Mouse (Mus musculus) C2C12 (cell line): ENCODE measurements around the gene Morn1. TPM values are rescaled to one million over a fixed set of nuclear protein-coding genes. Genes with fewer than 3 reads are reported as not detected.

ENCODE experiments used
- H3K27me3 ChIP-seq: one replicate; pipeline ENCODE4 v1.6.1; 2011; ENCODE audit not compliant: control insufficient read depth, insufficient read depth, insufficient read length
- H3K36me3 ChIP-seq: one replicate; pipeline ENCODE4 v1.6.1; 2011; ENCODE audit not compliant: control insufficient read depth, insufficient read depth
- H3K4me3 ChIP-seq: one replicate; pipeline ENCODE4 v1.5.1; 2011; ENCODE audit warnings: mild to moderate bottlenecking, control low read depth; ENCODE audit not compliant: poor library complexity, insufficient read depth, severe bottlenecking
- H3K79me2 ChIP-seq: one replicate; pipeline ENCODE4 v1.6.1; 2011; ENCODE audit not compliant: control insufficient read depth, insufficient read depth
- H3K79me3 ChIP-seq: one replicate; pipeline ENCODE4 v1.6.1; 2011; ENCODE audit warnings: low read depth, control low read depth
- H3ac ChIP-seq: one replicate; pipeline ENCODE3; 2011; ENCODE audit warnings: low read depth; ENCODE audit not compliant: control insufficient read depth, insufficient read length
- CEBPB ChIP-seq: IDR thresholded peaks from one replicate; pipeline ENCODE4 v1.6.1; 2011; ENCODE audit warnings: low read depth, mild to moderate bottlenecking, control low read depth, moderate library complexity
- CTCF ChIP-seq: IDR thresholded peaks from one replicate; pipeline ENCODE4 v1.5.1; 2011; ENCODE audit not compliant: control insufficient read depth, insufficient read depth, insufficient read length
- FOSL1 ChIP-seq: IDR thresholded peaks from one replicate; pipeline ENCODE4 v1.8.0; 2011; ENCODE audit warnings: mild to moderate bottlenecking, low read length; ENCODE audit not compliant: poor library complexity, insufficient read depth, severe bottlenecking
- MAX ChIP-seq: IDR thresholded peaks from one replicate; pipeline ENCODE4 v1.6.1; 2011; ENCODE audit warnings: mild to moderate bottlenecking, control low read depth
- MYOD1 ChIP-seq: IDR thresholded peaks from one replicate; pipeline ENCODE4 v1.6.1; 2011; ENCODE audit warnings: low read depth; ENCODE audit not compliant: control insufficient read depth, insufficient read length
- MYOG ChIP-seq: IDR thresholded peaks from one replicate; pipeline ENCODE4 v1.6.1; 2011; ENCODE audit not compliant: control insufficient read depth, insufficient read length; ENCODE audit errors: extremely low read depth
- USF1 ChIP-seq: IDR thresholded peaks from one replicate; pipeline ENCODE4 v1.6.1; 2011; ENCODE audit warnings: low read depth, mild to moderate bottlenecking, control low read depth, moderate library complexity
- polyA plus RNA-seq: library from polyadenylated mRNA; unstranded; fragments of >200 nt; fragmentation: generic; extraction: Trizol; gene quantifications from one replicate; pipeline ENCODE4 v1.2.1, GENCODE M21; 2012; ENCODE audit warnings: missing spikeins

Gene Morn1
- polyA plus RNA-seq, 1 experiment, result 1.2 TPM

- peaks cover 22% of the 10 kb centered on the region for H3K79me2 ChIP-seq
- H3K79me3 ChIP-seq, result peaks cover 6% of the 10 kb centered on the region
- TF ChIP-seq MAX, result no peak
- no peak for TF ChIP-seq CEBPB
- TF ChIP-seq MYOG, result no peak
- no peak for TF ChIP-seq MYOD1
- TF ChIP-seq USF1, result no peak
- TF ChIP-seq CTCF, result no peak
- no peak overlapping the region for H3K4me3 ChIP-seq
- peaks cover 43% of the 10 kb centered on the region for H3K36me3 ChIP-seq
- no peak overlapping the region for H3ac ChIP-seq
- H3K27me3 ChIP-seq, result no peaks in the 10 kb centered on the region
These were observed 67.2 kb downstream of the Morn1 start for GRCm38 (mm10) chr4:155153389-155154072.

DNA sequence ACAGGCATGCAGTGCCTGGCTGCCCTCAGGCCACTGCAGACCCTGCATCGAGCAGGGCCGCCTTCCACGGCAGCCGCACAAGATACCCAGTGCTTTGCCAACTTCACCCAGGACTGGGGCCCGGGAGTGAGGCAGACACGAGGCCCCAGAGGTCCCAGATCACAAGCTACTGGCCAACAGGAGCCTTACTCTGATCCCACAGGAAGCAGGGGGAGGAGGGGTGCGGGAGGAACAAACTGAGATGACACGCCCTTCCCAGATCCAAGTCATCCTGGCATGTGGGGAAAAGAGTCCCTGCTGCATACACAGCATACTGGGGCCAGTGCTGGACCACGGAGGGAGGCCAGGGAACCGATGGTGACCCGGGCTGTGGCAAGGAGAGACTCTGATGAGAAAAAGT lies 68.6 kb downstream of the Morn1 start:
- no peaks in the 10 kb centered on the region for H3K27me3 ChIP-seq
- H3K79me3 ChIP-seq, result peaks cover 6% of the 10 kb centered on the region
- no peak overlapping the region for H3ac ChIP-seq
- peaks cover 57% of the 10 kb centered on the region for H3K36me3 ChIP-seq
- peak; percentile 62 for TF ChIP-seq MAX
- TF ChIP-seq MYOG, result no peak
- no peak for TF ChIP-seq MYOD1
- TF ChIP-seq CTCF, result no peak
- no peak for TF ChIP-seq USF1
- TF ChIP-seq CEBPB, result no peak
- TF ChIP-seq FOSL1, result no peak
- H3K79me2 ChIP-seq, result peaks cover 37% of the 10 kb centered on the region
- no peak overlapping the region for H3K4me3 ChIP-seq

GRCm38 (mm10) chr4:155156734-155157133 lies 70.4 kb downstream of the Morn1 start:
- TF ChIP-seq FOSL1, result no peak
- TF ChIP-seq CTCF, result no peak
- no peak for TF ChIP-seq MYOD1
- no peak for TF ChIP-seq MYOG
- TF ChIP-seq CEBPB, result no peak
- peaks cover 24% of the 10 kb centered on the region for H3K79me3 ChIP-seq
- H3K79me2 ChIP-seq, result peaks cover 54% of the 10 kb centered on the region
- H3ac ChIP-seq, result no peak overlapping the region
- no peaks in the 10 kb centered on the region for H3K27me3 ChIP-seq
- H3K4me3 ChIP-seq, result no peak overlapping the region
- peaks cover 58% of the 10 kb centered on the region for H3K36me3 ChIP-seq

DNA sequence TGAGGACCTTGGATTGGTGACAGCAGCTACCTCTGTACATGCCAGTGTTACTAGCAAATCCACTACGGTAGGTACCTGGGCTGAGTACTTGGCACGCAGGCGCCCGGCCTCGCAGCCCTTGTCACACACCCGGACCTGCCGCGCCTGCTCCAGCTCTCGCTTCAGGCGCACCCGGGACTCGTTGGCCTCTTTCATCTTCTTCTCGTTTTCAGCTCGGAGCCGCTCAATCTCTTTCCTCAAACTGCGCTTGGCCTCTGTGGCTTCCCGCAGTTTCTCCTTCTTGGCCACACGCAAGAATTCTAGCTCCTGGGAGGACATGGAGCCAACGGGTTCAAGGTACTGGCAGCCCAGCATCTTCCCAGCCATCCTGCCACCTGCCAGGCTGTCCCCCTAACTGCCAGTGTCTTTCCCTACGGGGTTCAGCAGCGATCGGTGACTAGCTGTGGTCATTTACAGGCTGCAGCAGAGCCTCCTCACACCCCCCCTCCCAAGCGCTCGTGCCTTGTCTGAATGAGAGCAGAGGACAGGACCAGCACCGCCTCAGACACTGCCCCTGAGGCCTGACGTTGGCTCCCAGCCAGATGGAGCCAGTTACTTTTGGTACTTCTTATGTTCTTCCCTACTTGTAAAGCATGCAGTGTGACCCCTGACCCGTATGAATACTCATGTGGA lies 71.6 kb downstream of the Morn1 start:
- Histone ChIP-seq H3K4me3 (no peak overlapping the region), H3ac (no peak overlapping the region), H3K36me3 (peaks cover 58% of the 10 kb centered on the region), H3K27me3 (no peaks in the 10 kb centered on the region), H3K79me3 (peaks cover 35% of the 10 kb centered on the region), H3K79me2 (peaks cover 56% of the 10 kb centered on the region)
- no peak for TF ChIP-seq MYOD1

GRCm38 (mm10) chr4:155158543-155158917 lies 72.2 kb downstream of the Morn1 start:
- H3K27me3 ChIP-seq, result no peaks in the 10 kb centered on the region
- peaks cover 56% of the 10 kb centered on the region for H3K36me3 ChIP-seq
- no peak overlapping the region for H3K4me3 ChIP-seq
- H3ac ChIP-seq, result no peak overlapping the region
- H3K79me3 ChIP-seq, result peaks cover 38% of the 10 kb centered on the region
- H3K79me2 ChIP-seq, result peaks cover 61% of the 10 kb centered on the region
- TF ChIP-seq FOSL1 (no peak), MYOG (no peak), CEBPB (no peak), MYOD1 (no peak), CTCF (no peak), MAX (no peak), USF1 (no peak)
